Mouse (Mus musculus) embryonic facial prominence, embryonic 15.5 days (tissue): ENCODE measurements at regions not wholly inside any gene's neighbourhood (a gene's known extent, or its start where the extent isn't known, plus 50 kb on each side); places are given as distances from the start of the nearest gene placed in this dataset.

Experiments
- ATAC-seq: fragments of 200-750 bp; cut with Nextera tagmentation; 2 replicates; pipeline ENCODE4 v1.8.0; 2017; ENCODE audit warnings: low read depth, moderate TSS enrichment; ENCODE audit not compliant: insufficient number of reproducible peaks, low FRiP score, low TSS enrichment
- H3K27ac ChIP-seq: fragments of 300-500 bp; sonication (generic); replicated peaks from 2 replicates; pipeline ENCODE4 v1.5.1; 2015; ENCODE audit warnings: mild to moderate bottlenecking, inconsistent platforms
- H3K27me3 ChIP-seq: fragments of 300-500 bp; sonication (generic); 2 replicates; pipeline ENCODE4 v1.6.1; 2015; ENCODE audit warnings: inconsistent platforms
- H3K36me3 ChIP-seq: fragments of 300-500 bp; sonication (generic); 2 replicates; pipeline ENCODE4 v1.6.1; 2015; ENCODE audit warnings: mild to moderate bottlenecking, inconsistent platforms
- H3K4me1 ChIP-seq: fragments of 300-500 bp; sonication (generic); 2 replicates; pipeline ENCODE4 v1.6.1; 2015; ENCODE audit warnings: inconsistent platforms
- H3K4me2 ChIP-seq: fragments of 300-500 bp; sonication (generic); replicated peaks from 2 replicates; pipeline ENCODE4 v1.6.1; 2015; ENCODE audit warnings: mild to moderate bottlenecking, inconsistent platforms
- H3K4me3 ChIP-seq: fragments of 300-500 bp; sonication (generic); replicated peaks from 2 replicates; pipeline ENCODE4 v1.5.1; 2015; ENCODE audit warnings: mild to moderate bottlenecking, inconsistent platforms
- H3K9ac ChIP-seq: fragments of 300-500 bp; sonication (generic); 2 replicates; pipeline ENCODE4 v1.6.1; 2015; ENCODE audit warnings: inconsistent platforms
- H3K9me3 ChIP-seq: fragments of 300-500 bp; sonication (generic); replicated peaks from 2 replicates; pipeline ENCODE4 v1.6.1; 2016; ENCODE audit warnings: inconsistent platforms
- WGBS: fragments of 180-500 bp; shearing (Covaris S2); methylation state at CpG from one replicate; pipeline ENCODE4 v1.1.7; 2015; 5-methylcytosine and 5-hydroxymethylcytosine counted together

- 80% methylated on average over 11 of the region's 11 CpGs for WGBS
- Histone ChIP-seq H3K9ac (no peak overlapping the region), H3K4me3 (no peak overlapping the region), H3K36me3 (no peaks in the 10 kb centered on the region), H3K9me3 (no peaks in the 10 kb centered on the region), H3K27me3 (no peaks in the 10 kb centered on the region), H3K27ac (no peak overlapping the region), H3K4me1 (no peaks in the 10 kb centered on the region), H3K4me2 (no peak overlapping the region)
- ATAC-seq: no peak
Observed at GRCm38 (mm10) chr15:97528291-97529050, 177.2 kb downstream of the Rpap3 start.

- WGBS: 72% methylated on average over 2 of the region's 2 CpGs
- H3K4me2 ChIP-seq: no peak overlapping the region
- H3K9ac ChIP-seq: no peak overlapping the region
- H3K9me3 ChIP-seq: no peaks in the 10 kb centered on the region
- no peaks in the 10 kb centered on the region for H3K27me3 ChIP-seq
- H3K4me1 ChIP-seq: no peaks in the 10 kb centered on the region
- H3K27ac ChIP-seq: no peak overlapping the region
- ATAC-seq: no peak
- no peaks in the 10 kb centered on the region for H3K36me3 ChIP-seq
- no peak overlapping the region for H3K4me3 ChIP-seq
Observed at GRCm38 (mm10) chr15:97520395-97520794, 185.2 kb downstream of the Rpap3 start.

DNA sequence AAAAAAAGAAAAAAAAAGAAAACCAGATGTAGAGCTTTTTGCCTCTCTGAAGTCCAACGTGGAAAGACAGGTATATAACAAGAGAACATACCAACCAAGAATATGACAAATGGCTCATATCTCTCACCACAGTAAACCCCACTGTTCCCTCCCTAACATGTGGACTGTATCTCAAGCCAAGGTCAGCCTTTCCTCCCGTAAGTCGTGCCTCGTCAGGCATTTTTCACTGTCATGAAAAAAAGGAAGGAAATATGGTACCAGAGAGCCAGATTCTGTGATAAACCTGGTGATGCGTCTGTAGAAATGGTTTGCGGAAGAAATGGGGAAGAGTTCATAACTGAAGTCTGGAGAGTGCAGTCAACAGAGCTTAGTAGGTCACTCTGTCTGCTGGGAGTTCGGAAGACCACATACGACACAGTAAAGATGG lies 185.7 kb downstream of the Rpap3 start:
- H3K4me2 ChIP-seq: no peak overlapping the region
- no peak overlapping the region for H3K27ac ChIP-seq
- no peaks in the 10 kb centered on the region for H3K27me3 ChIP-seq
- no peaks in the 10 kb centered on the region for H3K9me3 ChIP-seq
- WGBS: 86% methylated on average over 8 of the region's 8 CpGs
- H3K4me1 ChIP-seq: no peaks in the 10 kb centered on the region
- ATAC-seq: no peak
- H3K36me3 ChIP-seq: no peaks in the 10 kb centered on the region
- H3K4me3 ChIP-seq: no peak overlapping the region
- H3K9ac ChIP-seq: no peak overlapping the region

GRCm38 (mm10) chr15:97517926-97518325 lies 187.7 kb downstream of the Rpap3 start:
- H3K9ac ChIP-seq: no peak overlapping the region
- no peaks in the 10 kb centered on the region for H3K27me3 ChIP-seq
- H3K9me3 ChIP-seq: no peaks in the 10 kb centered on the region
- H3K4me3 ChIP-seq: no peak overlapping the region
- WGBS: 52% methylated on average over 10 of the region's 10 CpGs
- no peak overlapping the region for H3K4me2 ChIP-seq
- no peaks in the 10 kb centered on the region for H3K4me1 ChIP-seq
- no peak overlapping the region for H3K27ac ChIP-seq
- no peaks in the 10 kb centered on the region for H3K36me3 ChIP-seq
- no peak; the same call in 1 of the 2 replicates for ATAC-seq

DNA sequence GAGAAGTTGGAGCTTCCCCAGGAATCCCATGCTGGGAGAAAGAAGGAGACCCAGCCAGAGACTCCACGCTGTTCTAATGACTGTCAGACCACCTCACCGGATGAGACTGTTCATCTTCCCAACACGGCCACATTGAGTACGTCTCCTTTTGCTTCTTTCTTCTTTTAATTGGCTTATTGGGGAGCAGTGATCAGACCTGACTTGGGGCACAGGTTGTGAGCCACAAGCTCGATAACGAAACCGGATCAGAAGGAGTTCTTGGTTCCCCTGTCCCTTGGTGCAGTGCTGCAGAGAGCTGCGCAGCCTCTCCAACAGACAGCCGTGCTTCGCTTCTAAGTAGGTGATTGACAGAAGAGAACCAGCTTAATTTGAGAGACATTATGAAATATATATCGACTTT lies 188.4 kb downstream of the Rpap3 start:
- H3K4me3 ChIP-seq: no peak overlapping the region
- 88% methylated on average over 11 of the region's 11 CpGs for WGBS
- no peak overlapping the region for H3K4me2 ChIP-seq
- H3K9ac ChIP-seq: no peak overlapping the region
- H3K9me3 ChIP-seq: no peaks in the 10 kb centered on the region
- ATAC-seq: no peak
- no peaks in the 10 kb centered on the region for H3K36me3 ChIP-seq
- H3K27me3 ChIP-seq: no peaks in the 10 kb centered on the region
- no peaks in the 10 kb centered on the region for H3K4me1 ChIP-seq
- no peak overlapping the region for H3K27ac ChIP-seq

- Histone ChIP-seq H3K27ac (no peak overlapping the region), H3K27me3 (no peaks in the 10 kb centered on the region), H3K9me3 (no peaks in the 10 kb centered on the region), H3K36me3 (no peaks in the 10 kb centered on the region), H3K4me2 (no peak overlapping the region), H3K4me1 (no peaks in the 10 kb centered on the region), H3K4me3 (no peak overlapping the region), H3K9ac (no peak overlapping the region)
- WGBS: 61% methylated on average over 4 of the region's 4 CpGs
- ATAC-seq: no peak
Observed at GRCm38 (mm10) chr15:97515773-97516172, 189.9 kb downstream of the Rpap3 start.

DNA sequence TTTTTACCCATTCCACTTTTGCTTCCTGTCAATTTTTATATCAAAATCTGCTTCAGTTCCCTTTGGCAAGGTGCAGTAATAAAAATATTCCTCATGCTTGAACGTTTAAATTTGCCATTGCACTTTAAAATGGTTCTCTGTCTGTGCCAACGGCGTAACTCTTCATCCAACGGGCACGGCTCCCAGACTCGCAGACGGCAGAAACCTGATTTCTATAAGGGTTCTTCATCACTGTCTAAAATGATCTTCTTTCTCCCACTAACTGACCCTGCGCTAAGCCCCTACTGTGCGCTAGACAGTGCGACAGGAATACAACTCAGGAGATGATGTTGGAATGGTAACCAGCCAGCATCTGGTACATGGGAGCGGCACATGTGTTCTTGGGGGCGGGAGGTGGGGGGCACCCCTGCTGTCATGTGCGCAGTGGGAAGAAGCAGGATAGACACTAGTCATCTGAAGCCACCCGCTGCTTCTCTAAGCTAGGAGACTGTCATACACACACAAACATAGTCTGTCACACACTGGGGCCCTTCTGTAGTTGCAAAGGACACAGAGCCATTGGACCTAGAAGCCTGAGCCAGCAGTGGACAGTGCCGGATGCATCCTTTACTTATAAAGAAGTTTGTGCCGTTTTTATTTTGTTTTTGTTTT lies 197.8 kb downstream of the Rpap3 start:
- WGBS: 88% methylated on average over 16 of the region's 16 CpGs
- Histone ChIP-seq H3K27me3 (no peaks in the 10 kb centered on the region), H3K9me3 (no peaks in the 10 kb centered on the region), H3K4me1 (no peaks in the 10 kb centered on the region), H3K4me3 (no peak overlapping the region), H3K27ac (no peak overlapping the region), H3K9ac (no peak overlapping the region), H3K4me2 (no peak overlapping the region), H3K36me3 (no peaks in the 10 kb centered on the region)
- ATAC-seq: no peak

GRCm38 (mm10) chr15:97507176-97507575 lies 198.4 kb downstream of the Rpap3 start:
- H3K27ac ChIP-seq: no peak overlapping the region
- ATAC-seq: no peak
- H3K27me3 ChIP-seq: no peaks in the 10 kb centered on the region
- H3K9me3 ChIP-seq: no peaks in the 10 kb centered on the region
- H3K4me2 ChIP-seq: no peak overlapping the region
- no peak overlapping the region for H3K9ac ChIP-seq
- no peaks in the 10 kb centered on the region for H3K36me3 ChIP-seq
- 71% methylated on average over 11 of the region's 11 CpGs for WGBS
- no peak overlapping the region for H3K4me3 ChIP-seq
- H3K4me1 ChIP-seq: no peaks in the 10 kb centered on the region

DNA sequence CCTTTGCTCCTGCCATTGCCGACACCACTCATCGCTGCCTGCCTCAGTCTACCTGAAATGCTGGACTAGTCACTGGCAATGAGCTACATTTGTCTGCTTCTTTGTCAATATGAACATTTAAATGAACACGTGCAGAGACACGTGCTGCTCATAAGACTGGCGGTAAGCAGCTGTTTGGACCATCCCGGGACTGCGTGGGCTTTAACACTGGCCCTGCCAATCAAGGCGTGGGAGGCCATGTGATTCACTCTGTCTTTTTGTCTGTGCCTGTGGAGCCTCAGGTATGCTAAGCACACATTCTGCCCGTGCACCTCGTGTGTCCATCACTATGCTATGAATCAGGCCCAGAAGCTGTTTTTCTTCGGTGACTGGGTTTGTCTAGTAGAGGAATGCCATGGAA lies 199.9 kb downstream of the Rpap3 start:
- Histone ChIP-seq H3K4me1 (no peaks in the 10 kb centered on the region), H3K36me3 (no peaks in the 10 kb centered on the region), H3K4me2 (no peak overlapping the region), H3K27me3 (no peaks in the 10 kb centered on the region), H3K4me3 (no peak overlapping the region), H3K9me3 (no peaks in the 10 kb centered on the region), H3K27ac (no peak overlapping the region), H3K9ac (no peak overlapping the region)
- 73% methylated on average over 11 of the region's 11 CpGs for WGBS
- ATAC-seq: no peak

- no peak overlapping the region for H3K4me3 ChIP-seq
- no peaks in the 10 kb centered on the region for H3K27me3 ChIP-seq
- ATAC-seq: no peak
- no peak overlapping the region for H3K27ac ChIP-seq
- WGBS: 91% methylated on average over 1 of the region's 1 CpGs
- no peaks in the 10 kb centered on the region for H3K36me3 ChIP-seq
- no peak overlapping the region for H3K4me2 ChIP-seq
- H3K4me1 ChIP-seq: no peaks in the 10 kb centered on the region
- no peaks in the 10 kb centered on the region for H3K9me3 ChIP-seq
- no peak overlapping the region for H3K9ac ChIP-seq
Observed at GRCm38 (mm10) chr15:97504325-97504724, 201.3 kb downstream of the Rpap3 start.

- H3K36me3 ChIP-seq: no peaks in the 10 kb centered on the region
- no peak for ATAC-seq
- WGBS: 87% methylated on average over 7 of the region's 7 CpGs
Observed at GRCm38 (mm10) chr15:97502056-97502455, 203.6 kb downstream of the Rpap3 start.

GRCm38 (mm10) chr15:97501420-97501819 lies 204.2 kb downstream of the Rpap3 start:
- H3K36me3 ChIP-seq: no peaks in the 10 kb centered on the region
- H3K9ac ChIP-seq: no peak overlapping the region
- no peak overlapping the region for H3K4me2 ChIP-seq
- H3K9me3 ChIP-seq: no peaks in the 10 kb centered on the region
- no peaks in the 10 kb centered on the region for H3K4me1 ChIP-seq
- H3K27me3 ChIP-seq: no peaks in the 10 kb centered on the region
- H3K4me3 ChIP-seq: no peak overlapping the region
- H3K27ac ChIP-seq: no peak overlapping the region
- WGBS: 51% methylated on average over 9 of the region's 9 CpGs
- ATAC-seq: no peak

More at GRCm38 (mm10) chr15:97502056-97502455, 203.6 kb downstream of the Rpap3 start:
- no peaks in the 10 kb centered on the region for H3K27me3 ChIP-seq
- H3K4me1 ChIP-seq: no peaks in the 10 kb centered on the region
- H3K9ac ChIP-seq: no peak overlapping the region
- no peak overlapping the region for H3K4me2 ChIP-seq
- H3K9me3 ChIP-seq: no peaks in the 10 kb centered on the region
- H3K27ac ChIP-seq: no peak overlapping the region
- H3K4me3 ChIP-seq: no peak overlapping the region
